Mouse (Mus musculus) hindbrain, embryonic 16.5 days (tissue): ENCODE results near the gene Tbx3. TPM values are rescaled to one million over a fixed set of nuclear protein-coding genes. Genes with fewer than 3 reads are reported as not detected.

Experiments
- ATAC-seq: fragments of 200-750 bp; cut with Nextera tagmentation; 2 replicates; pipeline ENCODE4 v1.8.0; 2017; ENCODE audit warnings: moderate TSS enrichment, moderate library complexity
- H3K27ac ChIP-seq: fragments of 300-500 bp; sonication (generic); 2 replicates; pipeline ENCODE4 v1.5.1; 2014; ENCODE audit warnings: low read depth, mild to moderate bottlenecking, control low read depth, low read length, moderate library complexity
- H3K27me3 ChIP-seq: fragments of 300-500 bp; sonication (generic); replicated peaks from 2 replicates; pipeline ENCODE4 v1.6.1; 2014; ENCODE audit warnings: low read length; ENCODE audit not compliant: control insufficient read depth, insufficient read depth
- H3K36me3 ChIP-seq: fragments of 300-500 bp; sonication (generic); 2 replicates; pipeline ENCODE4 v1.6.1; 2014; ENCODE audit warnings: mild to moderate bottlenecking, low read length, moderate library complexity, mixed read lengths; ENCODE audit not compliant: control insufficient read depth, insufficient read depth
- H3K4me1 ChIP-seq: fragments of 300-500 bp; sonication (generic); 2 replicates; pipeline ENCODE4 v1.6.1; 2014; ENCODE audit warnings: low read depth, low read length; ENCODE audit not compliant: control insufficient read depth, insufficient read depth
- H3K4me2 ChIP-seq: fragments of 300-500 bp; sonication (generic); 2 replicates; pipeline ENCODE4 v1.6.1; 2014; ENCODE audit warnings: mild to moderate bottlenecking, low read length, control low read depth, moderate library complexity
- H3K4me3 ChIP-seq: fragments of 300-500 bp; sonication (generic); 2 replicates; pipeline ENCODE4 v1.5.1; 2014; ENCODE audit warnings: mild to moderate bottlenecking, low read length, control low read depth, moderate library complexity
- H3K9ac ChIP-seq: fragments of 300-500 bp; sonication (generic); 2 replicates; pipeline ENCODE4 v1.6.1; 2014; ENCODE audit warnings: low read depth, mild to moderate bottlenecking, control low read depth, low read length, moderate library complexity
- H3K9me3 ChIP-seq: fragments of 300-500 bp; sonication (generic); 2 replicates; pipeline ENCODE4 v1.6.1; 2014; ENCODE audit warnings: mild to moderate bottlenecking, low read length, moderate library complexity; ENCODE audit not compliant: control insufficient read depth
- WGBS: fragments of 180-500 bp; shearing (Covaris S2); extraction: QIAGEN DNeasy Blood & Tissue Kit; methylation state at CpG from one replicate; pipeline ENCODE4 v1.1.7; 2014; 5-methylcytosine and 5-hydroxymethylcytosine counted together
- polyA plus RNA-seq: library from polyadenylated mRNA; unstranded; fragments of >200 nt; fragmentation: Nextera tagmentation; extraction: Ambion mirVana; gene quantifications from 2 replicates; pipeline ENCODE4 v1.2.1, GENCODE M21; 2015

The Tbx3 gene
- polyA plus RNA-seq, 1 experiment from 2014 or later = 2.9 TPM

DNA sequence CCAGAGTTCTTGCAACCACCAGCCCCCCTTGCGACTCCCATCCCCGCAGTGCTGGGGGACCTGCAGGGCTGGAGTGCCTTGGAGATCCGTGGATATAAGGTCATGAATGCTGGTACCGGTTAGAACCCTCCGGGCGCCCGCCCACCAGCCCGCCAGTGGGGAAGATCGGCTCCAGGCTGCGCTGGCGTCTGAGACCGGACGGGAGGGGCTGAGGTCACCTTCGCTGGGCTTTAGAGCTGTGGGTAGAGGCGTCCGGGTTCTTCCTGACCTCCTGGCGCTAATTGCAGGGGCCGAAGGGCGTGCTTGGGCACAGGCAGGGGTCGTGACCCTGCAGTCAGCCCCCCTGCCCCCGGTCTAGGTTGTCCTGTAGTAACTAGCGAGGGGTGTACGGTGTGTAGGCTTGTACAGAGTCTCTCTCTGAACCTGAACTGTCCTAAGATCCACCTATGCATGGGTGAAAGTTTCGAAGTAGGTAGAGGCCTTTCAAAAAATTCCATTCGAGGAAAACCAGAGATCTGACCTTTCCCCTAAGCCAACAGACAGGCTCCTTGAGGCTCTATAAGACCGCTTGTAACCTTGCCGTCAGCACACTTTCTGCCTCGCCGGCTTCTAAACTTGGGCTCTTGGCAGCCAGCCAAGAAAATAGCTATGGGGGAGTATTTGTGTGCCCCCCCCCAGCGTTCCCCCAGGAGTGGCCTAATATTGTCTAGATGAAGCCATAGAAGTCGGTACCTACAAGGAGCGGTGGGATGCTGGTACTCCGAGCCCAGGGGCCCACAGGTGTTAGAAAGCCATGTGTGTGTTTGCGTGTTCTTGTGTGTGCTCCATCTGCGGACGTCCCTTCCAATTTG is 16.8 kb downstream of the Tbx3 start:
- no peak overlapping the region for H3K4me3 ChIP-seq
- ATAC-seq = no peak; the same call in 1 of the 2 replicates
- no peak overlapping the region for H3K9ac ChIP-seq
- H3K4me2 ChIP-seq = no peak overlapping the region
- H3K36me3 ChIP-seq = no peaks in the 10 kb centered on the region
- H3K27me3 ChIP-seq = peaks cover 79% of the 10 kb centered on the region
- H3K9me3 ChIP-seq = no peaks in the 10 kb centered on the region
- no peaks in the 10 kb centered on the region for H3K4me1 ChIP-seq
- 6% methylated on average over 36 of the region's 36 CpGs for WGBS
- no peak overlapping the region for H3K27ac ChIP-seq

DNA sequence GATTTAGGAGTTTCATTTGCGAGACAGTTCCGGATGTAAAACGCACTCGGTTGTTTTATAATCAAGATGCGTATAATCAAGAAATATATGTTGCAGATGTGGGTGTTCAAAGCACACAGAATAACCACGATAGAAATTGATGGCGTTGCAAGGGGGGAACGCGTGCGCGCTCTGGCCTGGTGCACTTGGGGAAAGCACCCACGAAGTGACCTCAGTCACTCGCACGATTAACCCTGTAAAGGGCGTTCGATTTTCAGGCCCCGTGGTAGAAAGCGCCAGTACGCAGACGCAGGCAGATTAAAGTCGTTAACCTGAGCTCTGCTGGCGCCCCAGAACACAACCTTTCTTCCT is 17.4 kb downstream of the Tbx3 start:
- Histone ChIP-seq H3K9ac (no peak overlapping the region), H3K36me3 (no peaks in the 10 kb centered on the region), H3K4me2 (no peak overlapping the region), H3K27me3 (peaks cover 75% of the 10 kb centered on the region), H3K27ac (no peak overlapping the region), H3K9me3 (no peaks in the 10 kb centered on the region), H3K4me1 (no peaks in the 10 kb centered on the region), H3K4me3 (no peak overlapping the region)
- WGBS = 10% methylated on average over 22 of the region's 22 CpGs
- ATAC-seq = no peak

DNA sequence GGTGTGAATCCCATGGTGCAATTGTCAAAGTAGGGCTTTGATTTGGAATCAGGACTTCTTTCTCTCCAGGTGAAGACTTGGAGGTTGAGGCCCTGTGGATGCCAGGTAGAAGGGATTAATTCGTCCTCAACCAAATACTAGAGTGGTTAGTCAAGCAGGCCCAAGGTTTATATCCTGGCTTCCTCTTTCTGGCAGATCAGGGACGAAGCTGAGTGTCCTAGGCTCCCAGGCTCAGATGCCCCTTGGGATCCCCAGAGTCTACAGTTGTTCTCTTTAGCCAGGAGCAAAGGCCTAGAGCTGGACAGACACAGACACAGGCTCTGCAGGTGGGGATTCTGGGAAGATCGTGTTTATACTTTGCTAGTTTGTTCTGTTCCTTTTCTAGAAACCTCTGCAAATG is 17.8 kb downstream of the Tbx3 start:
- no peak overlapping the region for H3K9ac ChIP-seq
- 24% methylated on average over 3 of the region's 3 CpGs for WGBS

GRCm38 (mm10) chr5:119688914-119689420 is 18.5 kb downstream of the Tbx3 start:
- Histone ChIP-seq H3K36me3 (no peaks in the 10 kb centered on the region), H3K9me3 (no peaks in the 10 kb centered on the region), H3K4me3 (no peak overlapping the region), H3K27ac (no peak overlapping the region), H3K27me3 (peaks cover 71% of the 10 kb centered on the region), H3K4me1 (no peaks in the 10 kb centered on the region), H3K4me2 (no peak overlapping the region), H3K9ac (no peak overlapping the region)
- no peak for ATAC-seq
- 30% methylated on average over 8 of the region's 8 CpGs for WGBS

More for the DNA sequence above, 17.8 kb downstream of the Tbx3 start:
- Histone ChIP-seq H3K9me3 (no peaks in the 10 kb centered on the region), H3K27me3 (peaks cover 72% of the 10 kb centered on the region), H3K36me3 (no peaks in the 10 kb centered on the region), H3K4me2 (no peak overlapping the region), H3K4me3 (no peak overlapping the region), H3K4me1 (no peaks in the 10 kb centered on the region), H3K27ac (no peak overlapping the region)
- ATAC-seq = no peak

DNA sequence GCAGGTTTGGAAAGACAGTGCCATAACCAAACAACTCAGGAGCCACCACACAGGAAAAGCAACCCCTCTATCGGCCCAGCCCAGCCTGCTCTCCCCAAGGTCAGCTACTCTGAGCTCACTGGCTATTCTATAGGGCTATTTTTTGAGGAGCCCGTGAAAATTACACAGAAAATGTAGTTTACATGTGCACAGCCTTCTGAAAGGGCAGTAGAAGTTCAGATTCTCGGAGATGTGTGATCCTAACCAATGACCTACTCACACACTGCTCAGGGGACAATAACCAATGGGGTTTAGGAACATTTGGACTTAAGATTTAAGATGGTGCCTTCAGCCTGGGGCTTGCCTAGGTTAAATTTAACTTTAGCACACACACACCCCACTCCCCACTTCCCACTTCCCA is 19.0 kb downstream of the Tbx3 start:
- no peak overlapping the region for H3K9ac ChIP-seq
- peaks cover 72% of the 10 kb centered on the region for H3K27me3 ChIP-seq
- no peak overlapping the region for H3K27ac ChIP-seq
- H3K4me1 ChIP-seq = no peaks in the 10 kb centered on the region
- no peak overlapping the region for H3K4me3 ChIP-seq
- no peaks in the 10 kb centered on the region for H3K9me3 ChIP-seq
- ATAC-seq = no peak
- WGBS = 43% methylated on average over 3 of the region's 3 CpGs
- no peaks in the 10 kb centered on the region for H3K36me3 ChIP-seq
- H3K4me2 ChIP-seq = no peak overlapping the region

DNA sequence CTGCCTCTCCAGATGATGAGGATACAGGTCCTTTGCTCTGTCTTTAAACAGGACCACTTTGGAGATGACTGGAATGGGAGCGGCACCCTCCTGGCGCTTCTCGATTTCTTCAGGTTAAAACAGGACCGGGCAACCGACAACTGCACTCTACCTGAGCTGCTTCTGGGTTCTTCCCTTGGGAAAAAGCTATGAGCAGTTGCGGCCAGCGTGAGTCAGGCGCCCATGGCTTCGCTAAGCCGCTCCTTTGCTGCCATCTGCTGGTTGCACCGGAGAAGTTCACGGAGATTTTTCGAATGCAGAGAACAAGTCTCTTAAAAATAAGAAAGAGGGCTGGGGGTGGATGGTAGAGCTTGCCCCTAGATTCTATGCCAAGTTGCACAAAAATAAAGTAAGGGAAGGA is 20.6 kb downstream of the Tbx3 start:
- 1% methylated on average over 13 of the region's 13 CpGs for WGBS
- Histone ChIP-seq H3K27me3 (peaks cover 68% of the 10 kb centered on the region), H3K9ac (no peak overlapping the region), H3K36me3 (no peaks in the 10 kb centered on the region), H3K4me1 (no peaks in the 10 kb centered on the region), H3K4me3 (no peak overlapping the region), H3K27ac (no peak overlapping the region), H3K9me3 (no peaks in the 10 kb centered on the region), H3K4me2 (no peak overlapping the region)
- no peak for ATAC-seq

DNA sequence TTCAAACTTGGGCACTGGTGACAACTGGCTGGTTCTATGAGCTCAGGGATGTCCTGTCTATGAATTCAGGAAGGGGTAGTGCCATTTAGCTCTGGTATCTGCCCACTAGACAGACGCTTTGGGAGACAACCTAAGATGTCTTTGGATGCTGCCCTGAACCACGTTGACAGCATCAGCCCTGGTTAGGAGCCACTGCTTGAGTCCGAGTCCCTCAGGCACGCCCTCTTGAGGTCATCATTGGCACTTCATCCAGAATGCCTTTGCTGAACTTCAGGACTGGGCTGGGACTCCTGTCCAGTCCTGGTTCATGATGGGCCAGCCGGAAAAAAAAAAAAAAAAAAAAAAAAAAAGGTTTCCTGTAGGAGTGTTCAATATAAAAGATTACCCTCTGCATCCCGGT is 22.0 kb downstream of the Tbx3 start:
- Histone ChIP-seq H3K27me3 (peaks cover 58% of the 10 kb centered on the region), H3K9me3 (no peaks in the 10 kb centered on the region), H3K4me3 (no peak overlapping the region), H3K4me1 (no peaks in the 10 kb centered on the region), H3K4me2 (no peak overlapping the region), H3K9ac (no peak overlapping the region), H3K36me3 (no peaks in the 10 kb centered on the region), H3K27ac (no peak overlapping the region)
- 28% methylated on average over 6 of the region's 6 CpGs for WGBS
- no peak for ATAC-seq

GRCm38 (mm10) chr5:119694914-119695313 is 24.4 kb downstream of the Tbx3 start:
- peaks cover 44% of the 10 kb centered on the region for H3K27me3 ChIP-seq
- H3K27ac ChIP-seq = no peak overlapping the region
- no peaks in the 10 kb centered on the region for H3K4me1 ChIP-seq
- no peaks in the 10 kb centered on the region for H3K36me3 ChIP-seq
- no peak overlapping the region for H3K4me2 ChIP-seq
- H3K9me3 ChIP-seq = no peaks in the 10 kb centered on the region
- no peak overlapping the region for H3K9ac ChIP-seq
- H3K4me3 ChIP-seq = no peak overlapping the region
- no peak for ATAC-seq
- 16% methylated on average over 8 of the region's 8 CpGs for WGBS

DNA sequence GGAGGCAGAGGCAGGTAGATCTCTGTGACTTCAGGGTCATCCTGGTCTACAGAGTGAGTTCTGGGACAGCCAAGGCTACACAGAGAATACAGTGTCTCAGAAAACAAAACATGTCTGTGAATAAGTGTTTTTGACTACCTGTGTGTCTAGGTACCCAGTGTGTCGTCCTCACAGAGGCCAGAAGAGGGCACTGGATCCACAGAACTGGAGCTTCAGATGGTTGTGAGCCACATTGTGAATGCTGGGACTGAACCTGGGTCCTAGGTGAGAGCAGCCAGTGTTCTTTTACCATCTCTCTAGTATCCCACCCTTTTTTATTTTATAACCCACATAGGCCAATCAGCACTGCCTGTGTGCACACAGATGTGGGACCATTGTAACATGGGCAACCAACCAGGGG is 32.6 kb downstream of the Tbx3 start:
- WGBS = 35% methylated on average over 1 of the region's 1 CpGs
- no peak for ATAC-seq
- Histone ChIP-seq H3K9ac (no peak overlapping the region), H3K27me3 (peaks cover 34% of the 10 kb centered on the region), H3K36me3 (no peaks in the 10 kb centered on the region), H3K9me3 (no peaks in the 10 kb centered on the region), H3K27ac (no peak overlapping the region), H3K4me3 (no peak overlapping the region), H3K4me1 (0 out of 2 replicates have a peak, but pooled peaks cover 4% of the 10 kb centered on the region), H3K4me2 (no peak overlapping the region)
